Mouse (Mus musculus): Measurements from ENCODE around the gene Aig1. TPM values are rescaled to one million over a fixed set of nuclear protein-coding genes. Genes with fewer than 3 reads are reported as not detected.
"Not testable (repeated sequence)": the region's sequence is repeated elsewhere in the genome, so short reads cannot be mapped to it uniquely, and the experiment has no call there.

Aig1 gene
- 29.2 and 30.9 TPM in 2 replicates for polyA plus RNA-seq (2016; fragmentation: Nextera tagmentation; extraction: Ambion mirVana)

DNA sequence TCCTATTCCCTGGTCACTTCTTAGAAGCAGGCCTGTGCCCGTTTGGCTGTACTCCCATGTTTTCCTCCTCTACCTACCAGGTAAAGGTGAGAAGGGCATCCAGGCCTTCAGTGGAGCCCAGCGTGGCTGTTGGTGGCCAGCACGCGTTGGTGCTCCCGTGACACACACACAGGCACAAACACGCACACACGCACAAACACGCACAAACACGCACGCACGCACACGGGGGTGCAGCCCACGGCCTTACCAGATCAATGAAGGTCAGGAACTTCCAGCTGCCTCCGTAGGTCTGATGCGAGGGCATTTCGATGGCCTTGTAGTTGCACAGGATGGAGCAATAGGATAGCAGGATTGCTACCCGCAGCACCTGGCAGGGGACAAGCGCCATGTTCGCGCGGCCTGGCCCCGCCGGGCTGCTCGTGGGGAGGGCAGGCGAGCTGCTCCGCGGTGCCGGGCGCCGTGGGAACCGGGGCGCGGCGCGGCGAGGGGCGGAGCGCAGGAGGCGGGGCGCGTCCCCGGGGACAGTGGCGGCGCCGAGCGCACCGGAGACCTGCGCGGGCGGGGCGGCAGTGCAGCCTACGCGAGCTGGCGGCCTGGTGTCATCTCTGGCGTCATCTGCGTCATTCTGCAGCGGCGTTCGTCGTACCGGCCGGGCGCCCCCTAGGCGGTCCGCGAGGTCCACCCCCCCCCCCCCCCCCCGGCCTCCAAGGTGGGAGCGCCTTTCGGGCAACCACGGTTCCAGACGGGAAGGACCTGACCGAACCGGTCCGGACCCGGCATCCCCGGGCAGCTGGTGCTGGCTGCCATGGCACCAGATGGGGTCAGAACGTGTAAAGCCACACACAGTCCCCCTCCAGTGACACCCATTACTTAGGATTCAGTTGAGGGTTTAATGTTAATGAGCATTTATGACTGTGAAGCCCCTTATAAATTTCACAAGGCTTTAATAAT, at the start of gene Aig1:
TSS of gene Aig1 (minus strand) at position 610 of the 951 bp plus-strand sequence.
- H3K27ac ChIP-seq: peak within 1 kb of the TSS; percentile 36; the same call in 1 of the 2 replicates
- peak within 1 kb of the TSS; percentile 74 for H3K4me2 ChIP-seq
- peaks cover 7% of the 10 kb centered on the region for H3K4me1 ChIP-seq
- peak; percentile 96 for ATAC-seq (ENCODE audit: low FRiP score)
- no peaks in the 10 kb centered on the region for H3K27me3 ChIP-seq
- H3K9ac ChIP-seq: peak within 1 kb of the TSS; percentile 79
- H3K36me3 ChIP-seq (replicated peaks): no peaks in the 10 kb centered on the region
- H3K9me3 ChIP-seq: 0 out of 2 replicates have a peak, but pooled peaks cover 5% of the 10 kb centered on the region
- 2% methylated on average over 76 of the region's 77 CpGs for WGBS
- H3K4me3 ChIP-seq (replicated peaks): peak within 1 kb of the TSS; percentile 79

DNA sequence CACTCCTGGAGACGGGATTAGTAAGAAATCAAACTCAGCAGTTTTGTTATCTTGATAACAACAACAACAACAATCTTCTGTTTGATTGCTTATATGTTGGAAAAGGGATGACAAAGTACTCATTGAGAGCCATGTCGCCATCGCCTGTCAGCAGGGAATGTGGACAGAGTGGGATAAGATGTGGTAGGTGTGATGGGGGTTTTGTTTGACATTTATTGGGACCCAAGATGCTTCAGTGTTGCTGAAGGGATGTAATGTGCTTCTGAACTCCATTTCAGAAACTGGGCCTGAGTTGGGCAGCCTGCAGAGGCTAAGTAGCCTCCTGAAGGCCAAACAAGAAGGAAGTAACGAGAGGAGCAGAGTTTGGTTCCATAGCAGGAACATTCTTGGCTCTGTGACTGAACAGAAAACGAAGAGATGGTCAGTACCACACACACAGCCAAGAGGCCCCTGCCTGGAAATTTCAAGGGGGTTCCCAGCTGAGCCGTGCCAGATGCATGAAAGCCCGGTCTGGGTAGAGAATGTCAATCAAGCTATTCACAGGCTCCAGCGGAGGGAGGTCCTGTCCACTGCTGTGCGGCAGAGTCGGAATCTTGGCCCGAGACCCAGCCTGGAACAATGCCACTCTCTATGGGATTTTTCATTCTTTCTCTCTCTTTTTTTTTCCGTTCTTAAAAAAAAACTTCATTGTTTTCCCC, 48.0 kb upstream of the Aig1 start:
- Histone ChIP-seq H3K9me3 (no peaks in the 10 kb centered on the region), H3K36me3 (replicated peaks) (no peaks in the 10 kb centered on the region), H3K27me3 (no peaks in the 10 kb centered on the region), H3K4me3 (replicated peaks) (no peak overlapping the region), H3K4me2 (peak overlapping the region; percentile 24; the same call in 1 of the 2 replicates), H3K27ac (peak overlapping the region; percentile 69), H3K4me1 (peaks cover 13% of the 10 kb centered on the region), H3K9ac (no peak overlapping the region)
- ATAC-seq (ENCODE audit: low FRiP score): peak; percentile 94; the same call in 1 of the 2 replicates
- 18% methylated on average over 12 of the region's 12 CpGs for WGBS

DNA sequence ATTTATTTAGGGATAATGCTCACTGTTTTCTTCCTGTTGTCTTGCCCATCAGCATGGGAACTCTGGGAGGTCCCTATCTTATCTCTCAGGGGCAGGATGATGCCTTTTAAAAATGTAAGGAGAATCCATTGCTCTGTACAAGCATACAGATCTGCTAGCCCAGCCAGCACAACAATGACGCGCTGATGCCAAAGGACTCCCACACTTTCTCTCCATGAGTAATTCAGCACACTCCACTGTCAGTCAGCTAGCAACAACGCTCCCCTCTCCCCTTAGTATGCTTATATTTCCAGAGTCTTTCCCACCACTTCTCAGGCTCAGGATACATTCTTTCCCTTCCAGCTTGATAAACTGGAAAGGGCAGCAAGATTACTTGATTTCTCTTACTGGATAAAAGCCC, 46.4 kb upstream of the Aig1 start:
- Histone ChIP-seq H3K4me2 (no peak overlapping the region), H3K36me3 (replicated peaks) (no peaks in the 10 kb centered on the region), H3K4me3 (replicated peaks) (no peak overlapping the region), H3K9ac (no peak overlapping the region), H3K4me1 (peaks cover 13% of the 10 kb centered on the region), H3K27ac (no peak overlapping the region), H3K9me3 (no peaks in the 10 kb centered on the region), H3K27me3 (no peaks in the 10 kb centered on the region)
- 84% methylated on average over 3 of the region's 3 CpGs for WGBS
- no peak for ATAC-seq (ENCODE audit: low FRiP score)

DNA sequence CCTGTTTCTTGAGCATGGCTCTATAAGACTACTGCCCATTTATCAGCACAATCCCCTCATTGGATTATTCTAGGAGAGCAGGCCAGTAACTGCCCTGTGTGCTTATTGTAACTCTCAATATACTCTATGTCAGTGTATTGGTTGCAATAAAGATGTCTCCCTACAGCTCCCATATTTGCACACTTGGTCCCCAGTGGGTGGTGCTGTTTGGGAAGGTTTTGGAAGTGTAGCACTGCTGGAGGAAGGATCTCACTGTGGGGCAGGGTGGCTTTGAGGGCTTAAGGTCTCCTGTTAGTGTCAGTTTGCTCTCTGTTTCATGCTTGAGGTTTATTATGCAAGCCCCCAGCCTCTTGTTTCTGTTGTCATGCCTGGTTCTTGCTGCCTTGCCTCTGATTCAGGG, 44.9 kb upstream of the Aig1 start:
- Histone ChIP-seq H3K9ac (no peak overlapping the region), H3K9me3 (no peaks in the 10 kb centered on the region), H3K27me3 (no peaks in the 10 kb centered on the region), H3K36me3 (replicated peaks) (no peaks in the 10 kb centered on the region), H3K4me2 (no peak overlapping the region), H3K27ac (no peak overlapping the region), H3K4me3 (replicated peaks) (no peak overlapping the region), H3K4me1 (peaks cover 13% of the 10 kb centered on the region)
- no peak for ATAC-seq (ENCODE audit: low FRiP score)

GRCm38 (mm10) chr10:13906261-13906741, 37.5 kb upstream of the Aig1 start:
- no peaks in the 10 kb centered on the region for H3K27me3 ChIP-seq
- 80% methylated on average over 8 of the region's 8 CpGs for WGBS
- H3K4me1 ChIP-seq: no peaks in the 10 kb centered on the region
- no peaks in the 10 kb centered on the region for H3K9me3 ChIP-seq
- no peak overlapping the region for H3K4me3 ChIP-seq (replicated peaks)
- H3K36me3 ChIP-seq (replicated peaks): no peaks in the 10 kb centered on the region
- ATAC-seq (ENCODE audit: low FRiP score): no peak
- H3K9ac ChIP-seq: no peak overlapping the region
- H3K4me2 ChIP-seq: no peak overlapping the region
- H3K27ac ChIP-seq: no peak overlapping the region

DNA sequence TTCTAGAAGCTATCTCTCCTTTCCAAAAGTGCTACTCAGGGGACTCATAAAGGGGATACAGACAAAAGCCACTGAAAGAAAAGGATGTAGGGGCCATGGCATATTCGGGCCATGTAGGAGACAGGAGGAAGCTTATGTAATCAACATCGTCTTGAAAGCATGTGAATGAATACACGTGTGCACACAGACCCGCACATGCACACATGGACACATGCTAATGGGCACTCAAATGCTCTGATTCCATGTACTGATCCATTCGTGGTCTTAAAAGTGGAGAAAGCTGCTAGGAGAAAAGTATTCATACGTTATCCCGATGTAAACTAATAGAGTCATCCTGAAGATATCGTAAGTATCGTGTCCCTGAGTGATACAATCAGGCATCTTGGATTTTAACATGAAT, 36.8 kb upstream of the Aig1 start:
- Histone ChIP-seq H3K4me1 (no peaks in the 10 kb centered on the region), H3K27ac (no peak overlapping the region), H3K36me3 (replicated peaks) (no peaks in the 10 kb centered on the region), H3K4me2 (no peak overlapping the region), H3K4me3 (replicated peaks) (no peak overlapping the region), H3K9ac (no peak overlapping the region), H3K9me3 (no peaks in the 10 kb centered on the region), H3K27me3 (no peaks in the 10 kb centered on the region)
- no peak for ATAC-seq (ENCODE audit: low FRiP score)
- 93% methylated on average over 9 of the region's 9 CpGs for WGBS

- not testable (repeated sequence) for H3K27me3 ChIP-seq; H3K4me3 ChIP-seq (replicated peaks); H3K9ac ChIP-seq; H3K4me1 ChIP-seq; H3K36me3 ChIP-seq (replicated peaks); H3K27ac ChIP-seq; H3K9me3 ChIP-seq; ATAC-seq (ENCODE audit: low FRiP score); H3K4me2 ChIP-seq
- 86% methylated on average over 7 of the region's 7 CpGs for WGBS
These were observed 24.0 kb upstream of the Aig1 start for GRCm38 (mm10) chr10:13892762-13893161.

DNA sequence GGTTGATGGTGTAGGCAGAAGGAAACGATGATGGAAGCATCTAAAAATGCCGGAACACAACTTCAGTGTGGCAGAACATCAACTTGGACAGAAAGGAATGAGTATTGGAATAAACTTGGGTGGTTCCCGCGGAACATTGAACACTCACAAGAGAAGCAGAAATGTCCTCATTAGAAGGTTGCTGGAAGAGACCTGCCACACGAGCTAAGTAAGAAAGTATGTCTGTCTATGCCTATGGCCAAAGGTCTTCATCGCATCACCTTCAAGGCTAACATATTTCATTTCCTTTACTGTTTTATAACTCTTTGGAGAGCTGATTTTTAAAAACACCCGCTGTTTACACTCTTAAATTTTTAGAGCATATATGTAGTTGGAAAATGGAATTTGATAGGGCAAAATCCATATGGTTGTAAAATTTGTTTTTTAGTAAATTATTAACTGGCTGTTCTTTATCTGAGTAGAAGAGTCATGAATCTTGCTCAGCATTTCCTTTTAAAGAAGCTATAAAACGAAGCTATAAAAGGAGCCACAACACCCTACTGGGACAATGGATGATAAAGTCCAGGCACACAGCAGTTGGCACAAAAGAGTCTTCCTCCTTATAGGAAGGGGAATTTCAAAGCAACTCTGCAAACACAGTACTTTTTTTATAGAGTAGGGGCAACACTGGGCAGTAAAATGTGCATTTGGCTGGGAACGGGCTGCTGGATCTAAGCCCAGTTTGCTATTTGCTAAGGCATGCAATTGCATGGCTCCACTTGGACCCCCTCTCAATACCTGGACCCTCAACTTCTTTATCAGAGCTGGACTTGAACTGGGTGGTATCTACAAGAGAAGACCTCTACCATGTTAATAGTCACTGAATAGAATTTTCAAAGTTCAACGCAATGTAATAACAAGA, 14.4 kb upstream of the Aig1 start:
- Histone ChIP-seq H3K36me3 (replicated peaks) (no peaks in the 10 kb centered on the region), H3K27me3 (no peaks in the 10 kb centered on the region)
- no peak for ATAC-seq (ENCODE audit: low FRiP score)

GRCm38 (mm10) chr10:13882490-13882889, 13.7 kb upstream of the Aig1 start:
- 72% methylated on average over 9 of the region's 9 CpGs for WGBS
- no peak overlapping the region for H3K4me2 ChIP-seq
- no peak overlapping the region for H3K4me3 ChIP-seq (replicated peaks)
- no peak for ATAC-seq (ENCODE audit: low FRiP score)
- no peaks in the 10 kb centered on the region for H3K36me3 ChIP-seq (replicated peaks)
- H3K27ac ChIP-seq: no peak overlapping the region
- no peaks in the 10 kb centered on the region for H3K27me3 ChIP-seq
- no peaks in the 10 kb centered on the region for H3K4me1 ChIP-seq
- H3K9ac ChIP-seq: no peak overlapping the region
- no peaks in the 10 kb centered on the region for H3K9me3 ChIP-seq

More for the DNA sequence above, 14.4 kb upstream of the Aig1 start:
- WGBS: 93% methylated on average over 10 of the region's 10 CpGs
- Histone ChIP-seq H3K9me3 (no peaks in the 10 kb centered on the region), H3K4me1 (no peaks in the 10 kb centered on the region), H3K4me3 (replicated peaks) (no peak overlapping the region), H3K27ac (no peak overlapping the region), H3K9ac (no peak overlapping the region), H3K4me2 (no peak overlapping the region)

GRCm38 (mm10) chr10:13878696-13879095, 9.9 kb upstream of the Aig1 start:
- Histone ChIP-seq H3K27me3 (no peaks in the 10 kb centered on the region), H3K9me3 (no peaks in the 10 kb centered on the region), H3K4me1 (no peaks in the 10 kb centered on the region), H3K9ac (no peak overlapping the region), H3K4me2 (no peak overlapping the region), H3K36me3 (replicated peaks) (no peaks in the 10 kb centered on the region), H3K4me3 (replicated peaks) (no peak overlapping the region), H3K27ac (no peak overlapping the region)
- WGBS: 87% methylated on average over 4 of the region's 4 CpGs
- no peak for ATAC-seq (ENCODE audit: low FRiP score)

DNA sequence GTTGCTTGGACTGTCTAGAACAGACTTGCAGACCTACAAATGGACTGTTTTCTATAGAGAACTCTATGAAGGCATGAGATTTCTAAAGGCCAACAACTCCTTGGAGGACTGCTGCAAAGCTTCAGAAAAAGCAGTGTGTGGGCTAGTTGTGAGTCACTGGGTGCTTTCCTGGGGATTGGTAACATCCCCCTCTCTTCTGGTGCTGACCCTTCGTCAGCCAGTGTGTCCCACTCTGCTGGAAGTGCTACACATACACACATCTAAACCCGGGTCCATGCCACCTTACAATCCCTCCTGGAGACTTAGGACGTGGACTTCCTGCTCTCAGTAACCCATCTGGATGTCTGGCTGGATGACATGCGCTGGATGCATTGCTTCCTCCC, 6.2 kb upstream of the Aig1 start:
- WGBS: 86% methylated on average over 4 of the region's 4 CpGs
- ATAC-seq (ENCODE audit: low FRiP score): no peak

More for the DNA sequence above, 6.2 kb upstream of the Aig1 start:
- no peaks in the 10 kb centered on the region for H3K36me3 ChIP-seq (replicated peaks)
- no peak overlapping the region for H3K4me3 ChIP-seq (replicated peaks)
- no peak overlapping the region for H3K9ac ChIP-seq
- no peak overlapping the region for H3K27ac ChIP-seq
- H3K9me3 ChIP-seq: 0 out of 2 replicates have a peak, but pooled peaks cover 5% of the 10 kb centered on the region
- H3K4me2 ChIP-seq: no peak overlapping the region
- no peaks in the 10 kb centered on the region for H3K27me3 ChIP-seq
- H3K4me1 ChIP-seq: no peaks in the 10 kb centered on the region
